18 mouse cellular contexts compared by ENCODE assay signal in the genomic region with DNA sequence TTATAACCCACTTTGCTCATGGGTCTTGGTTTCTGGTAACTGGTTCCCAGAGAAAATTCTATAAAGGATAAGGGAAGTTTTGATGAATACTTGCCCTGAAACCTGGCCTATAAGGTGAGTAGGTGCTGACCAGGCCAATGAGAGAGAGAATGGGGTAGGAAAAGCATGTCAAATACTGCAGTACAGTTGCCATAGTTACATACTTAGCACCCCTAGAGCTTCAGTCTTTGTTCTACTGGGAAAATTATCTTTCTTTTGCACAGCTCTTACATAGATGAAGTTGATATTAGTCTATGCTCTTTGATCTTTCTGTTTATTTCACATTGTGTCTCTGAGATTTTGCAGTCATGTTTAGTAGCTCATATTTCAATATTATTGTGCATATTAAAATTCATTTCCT.
"Had no signal": no experiment of that assay in that cellular context is flagged by ENCODE, and none has a peak within 500 bp of the region (broad histone marks: within the 10 kb centered on the region; RNA-seq: fewer than 3 reads in every experiment).

No protein-coding gene starts in this region.

- H3K36me3 ChIP-seq: liver, embryonic 12.5 days; midbrain, embryonic 12.5 days; neural tube, embryonic 13.5 days; neural tube, embryonic 15.5 days had no signal

- H3K4me1 ChIP-seq: liver, embryonic 12.5 days; midbrain, embryonic 12.5 days had no signal

- H3K9ac ChIP-seq: liver, embryonic 12.5 days; liver, embryonic 14.5 days; lung, embryonic 14.5 days; midbrain, embryonic 12.5 days; neural tube, embryonic 13.5 days; neural tube, embryonic 15.5 days had no signal

- H3K27me3 ChIP-seq: liver, embryonic 12.5 days; midbrain, embryonic 12.5 days; neural tube, embryonic 13.5 days; neural tube, embryonic 15.5 days had no signal

- H3K27ac ChIP-seq: liver, embryonic 12.5 days; liver, embryonic 14.5 days; midbrain, embryonic 12.5 days; neural tube, embryonic 13.5 days; neural tube, embryonic 15.5 days had no signal

- H3K4me3 ChIP-seq: liver, embryonic 12.5 days; midbrain, embryonic 12.5 days; myocyte; neural tube, embryonic 13.5 days; neural tube, embryonic 15.5 days had no signal

- H3K9me3 ChIP-seq: liver, embryonic 12.5 days; midbrain, embryonic 12.5 days; neural tube, embryonic 13.5 days; neural tube, embryonic 15.5 days had no signal

- DNase-seq: lung, adult 18-20 months; lung, embryonic 14.5 days; lung, postnatal 10 days; lung, postnatal 4 days; retina, postnatal 1 day; right cerebral cortex, adult 18-20 months; right cerebral cortex, postnatal 25 days; right cerebral cortex, postnatal 4 days; spleen, adult 18-20 months; thymus, adult 18-20 months; thymus, postnatal 14 days; thymus, postnatal 36 days had no signal

- ATAC-seq: liver, embryonic 12.5 days had no signal

- H3K4me2 ChIP-seq: liver, embryonic 12.5 days; lung, embryonic 14.5 days; midbrain, embryonic 12.5 days; neural tube, embryonic 13.5 days; neural tube, embryonic 15.5 days had no signal
